Mouse (Mus musculus) CD4-positive, CD25-positive, alpha-beta regulatory T cell, adult 4 months (primary cell): ENCODE results near the gene Ubn2. TPM values are rescaled to one million over a fixed set of nuclear protein-coding genes. Genes with fewer than 3 reads are reported as not detected.
"Not testable (repeated sequence)": the region's sequence is repeated elsewhere in the genome, so short reads cannot be mapped to it uniquely, and the experiment has no call there.

ENCODE experiments used
- ATAC-seq: one replicate; pipeline ENCODE4 v1.8.0; 2017
- polyA plus RNA-seq, 2 experiments: library from polyadenylated mRNA; unstranded; fragments of 100-300 nt; shearing (Covaris generic); gene quantifications; one replicate each; pipeline ENCODE4 v1.2.1; 2017

Ubn2 gene
- polyA plus RNA-seq, 2 experiments from 2014 or later, result 26.7 to 30.2 TPM

GRCm38 (mm10) chr6:38534640-38535365 is 101.1 kb downstream of the Ubn2 start:
- ATAC-seq, result peak; percentile 54

- ATAC-seq, result no peak
Measured at GRCm38 (mm10) chr6:38535366-38535690, 101.6 kb downstream of the Ubn2 start.

- no peak for ATAC-seq
Measured at GRCm38 (mm10) chr6:38535788-38536187, 102.0 kb downstream of the Ubn2 start.

- not testable (repeated sequence) for ATAC-seq
Measured at GRCm38 (mm10) chr6:38544141-38544540, 110.4 kb downstream of the Ubn2 start.

- ATAC-seq, result not testable (repeated sequence)
Measured at GRCm38 (mm10) chr6:38547005-38547404, 113.3 kb downstream of the Ubn2 start.

- no peak for ATAC-seq
Measured at GRCm38 (mm10) chr6:38547707-38548106, 114.0 kb downstream of the Ubn2 start.

- ATAC-seq, result not testable (repeated sequence)
Measured at GRCm38 (mm10) chr6:38548595-38548994, 114.8 kb downstream of the Ubn2 start.

GRCm38 (mm10) chr6:38549840-38550239 is 116.1 kb downstream of the Ubn2 start:
- not testable (repeated sequence) for ATAC-seq

GRCm38 (mm10) chr6:38550250-38551061 is 116.7 kb downstream of the Ubn2 start:
- ATAC-seq, result peak; percentile 12

- peak; percentile 79 for ATAC-seq
Measured at GRCm38 (mm10) chr6:38551062-38551988, 117.6 kb downstream of the Ubn2 start, which contains the start of gene Luc7l2. Luc7l2 (plus strand) TSS chr6:38551334.

GRCm38 (mm10) chr6:38551989-38552635 is 118.4 kb downstream of the Ubn2 start:
- ATAC-seq, result peak; percentile 79

- no peak for ATAC-seq
Measured at GRCm38 (mm10) chr6:38552636-38553000, 118.9 kb downstream of the Ubn2 start.

Other genes starting within 250 kb of the Ubn2 start
- under 1 TPM in 1 of 2 experiments, not detected in 1; 0.08 TPM for gene D630045J12Rik, start 179.9 kb upstream of the Ubn2 start, polyA plus RNA-seq
- gene Zc3hav1l, start 134.7 kb upstream of the Ubn2 start, polyA plus RNA-seq, result under 1 TPM; 0.38 to 0.55 TPM
- gene Zc3hav1, start 79.3 kb upstream of the Ubn2 start, polyA plus RNA-seq, result 100 to 1,000 TPM; 189 to 215 TPM
- not detected for gene Ttc26, start 52.5 kb upstream of the Ubn2 start, polyA plus RNA-seq
- 10 to 100 TPM; 56.6 to 59.6 TPM for gene Fmc1, start 99.6 kb downstream of the Ubn2 start, polyA plus RNA-seq
- gene Luc7l2, start 117.4 kb downstream of the Ubn2 start, polyA plus RNA-seq, result 100 to 1,000 TPM; 124 to 191 TPM
- not detected for gene Klrg2, start 203.3 kb downstream of the Ubn2 start, polyA plus RNA-seq
- not detected for gene Clec2l, start 229.1 kb downstream of the Ubn2 start, polyA plus RNA-seq